Mouse (Mus musculus) G1E (cell line): ENCODE measurements around the gene Ppp2r1b. TPM values are rescaled to one million over a fixed set of nuclear protein-coding genes. Genes with fewer than 3 reads are reported as not detected.

Experiments used
- ATAC-seq: 2 replicates; pipeline ENCODE4 v1.8.0; 2016; ENCODE audit warnings: mild to moderate bottlenecking; ENCODE audit not compliant: insufficient number of reproducible peaks, poor library complexity, low FRiP score, severe bottlenecking; ENCODE audit errors: extremely low read depth
- DNase-seq: peaks from one replicate; pipeline ENCODE4 v3.0.0; 2012; ENCODE audit warnings: low spot score
- H3K27me3 ChIP-seq: 2 replicates; pipeline ENCODE4 v1.6.1; 2012; ENCODE audit warnings: mild to moderate bottlenecking, low read length, inconsistent platforms; ENCODE audit not compliant: insufficient read depth
- H3K36me3 ChIP-seq: replicated peaks from 2 replicates; pipeline ENCODE3; 2012; ENCODE audit warnings: mild to moderate bottlenecking, inconsistent platforms
- H3K4me1 ChIP-seq: 2 replicates; pipeline ENCODE4 v1.6.1; 2012; ENCODE audit warnings: low read depth, low read length, inconsistent platforms, mixed read lengths; ENCODE audit not compliant: insufficient read depth
- H3K4me3 ChIP-seq: 2 replicates; pipeline ENCODE4 v1.5.1; 2012; ENCODE audit warnings: low read depth, mild to moderate bottlenecking, inconsistent platforms, low read length, moderate library complexity, mixed read lengths
- H3K9me3 ChIP-seq: replicated peaks from 2 replicates; pipeline ENCODE4 v1.6.1; 2012; ENCODE audit warnings: inconsistent platforms
- CTCF ChIP-seq: IDR thresholded peaks from 2 replicates; pipeline ENCODE4 v1.5.1; 2012; ENCODE audit warnings: low read depth, low read length, inconsistent platforms, mixed read lengths
- GATA1 ChIP-seq: IDR thresholded peaks from 2 replicates; pipeline ENCODE4 v1.6.1; 2012; ENCODE audit warnings: borderline replicate concordance, low read length, inconsistent platforms, mixed read lengths
- GATA2 ChIP-seq: IDR thresholded peaks from 2 replicates; pipeline ENCODE4 v1.6.1; 2012; ENCODE audit warnings: low read depth, low read length, inconsistent platforms, borderline replicate concordance
- POLR2AphosphoS5 ChIP-seq: IDR thresholded peaks from 2 replicates; pipeline ENCODE4 v1.6.1; 2012; ENCODE audit warnings: low read depth, low read length, inconsistent platforms; ENCODE audit not compliant: insufficient replicate concordance
- TAL1 ChIP-seq: conservative IDR thresholded peaks from 2 replicates; pipeline ENCODE4 v1.6.1; 2012; ENCODE audit warnings: low read depth, low read length, inconsistent platforms, mixed read lengths
- polyA plus RNA-seq: library from polyadenylated mRNA; stranded (reverse); fragments of >175 nt; gene quantifications from 2 replicates; pipeline ENCODE4 v1.2.3, GENCODE M21; 2012
- total RNA-seq, 2 experiments: library from RNA; stranded (forward) in 1 of 2; stranded (reverse) in 1 of 2; fragments of 200-1000 nt in 1 of 2; fragments of >200 nt in 1 of 2; fragmentation: Nextera tagmentation in 1 of 2; gene quantifications; 2 replicates each; pipeline ENCODE4 v1.2.3; 2014 to 2017

Gene Ppp2r1b
- total and polyA plus RNA-seq, 3 experiments = 21.3 to 93.0 (median 68.7) TPM

DNA sequence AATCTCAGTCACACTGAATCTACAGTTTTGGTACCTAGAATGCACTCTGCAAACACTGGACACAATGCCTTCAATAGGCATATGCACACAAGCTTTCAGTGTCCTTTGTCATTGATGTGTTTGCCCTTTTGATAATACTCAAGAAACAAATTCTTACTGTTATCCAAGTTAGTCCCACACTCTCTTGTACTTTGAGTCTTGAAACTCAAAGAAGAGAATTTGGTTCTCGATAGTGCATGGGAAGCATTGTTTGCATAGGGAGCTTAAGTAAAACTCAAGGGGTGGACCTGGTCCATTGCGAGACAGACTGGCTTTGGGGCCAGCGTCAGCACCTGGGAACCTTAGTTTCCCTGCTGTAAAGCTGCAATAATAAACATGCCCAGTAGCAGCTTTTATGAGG is 73.0 kb downstream of the Ppp2r1b start:
- no peaks in the 10 kb centered on the region for H3K27me3 ChIP-seq
- peaks cover 9% of the 10 kb centered on the region for H3K4me1 ChIP-seq
- H3K36me3 ChIP-seq = peaks cover 68% of the 10 kb centered on the region
- H3K9me3 ChIP-seq = no peaks in the 10 kb centered on the region
- TF ChIP-seq POLR2AphosphoS5 = no peak
- no peak for TF ChIP-seq GATA2
- no peak for TF ChIP-seq TAL1
- TF ChIP-seq CTCF = no peak
- no peak for TF ChIP-seq GATA1
- ATAC-seq = no peak
- no peak overlapping the region for H3K4me3 ChIP-seq
- no peak for DNase-seq

DNA sequence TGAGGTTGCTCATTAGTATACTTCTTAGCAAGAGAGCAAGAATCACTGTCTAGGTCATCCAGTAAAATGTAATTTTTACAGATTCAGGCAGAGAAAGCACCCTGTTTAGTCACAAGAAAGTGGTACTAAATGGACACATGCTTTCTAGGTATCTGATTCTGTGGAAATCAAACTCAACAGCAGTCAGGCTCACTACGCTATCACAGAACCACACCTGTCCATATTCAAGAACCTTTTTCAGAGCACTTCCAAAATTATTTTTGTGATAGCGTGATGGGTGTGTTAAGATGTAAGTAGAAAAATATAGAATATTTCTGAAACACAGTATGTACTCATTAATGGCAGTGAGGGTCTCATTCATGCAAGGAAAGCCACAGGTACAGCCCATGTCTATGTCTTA is 74.5 kb downstream of the Ppp2r1b start:
- Histone ChIP-seq H3K9me3 (no peaks in the 10 kb centered on the region), H3K4me1 (peaks cover 23% of the 10 kb centered on the region), H3K27me3 (no peaks in the 10 kb centered on the region), H3K36me3 (peaks cover 53% of the 10 kb centered on the region), H3K4me3 (no peak overlapping the region)
- ATAC-seq (no peak), DNase-seq (no peak)
- TF ChIP-seq TAL1 (no peak), CTCF (no peak), GATA2 (no peak), GATA1 (no peak), POLR2AphosphoS5 (no peak)

DNA sequence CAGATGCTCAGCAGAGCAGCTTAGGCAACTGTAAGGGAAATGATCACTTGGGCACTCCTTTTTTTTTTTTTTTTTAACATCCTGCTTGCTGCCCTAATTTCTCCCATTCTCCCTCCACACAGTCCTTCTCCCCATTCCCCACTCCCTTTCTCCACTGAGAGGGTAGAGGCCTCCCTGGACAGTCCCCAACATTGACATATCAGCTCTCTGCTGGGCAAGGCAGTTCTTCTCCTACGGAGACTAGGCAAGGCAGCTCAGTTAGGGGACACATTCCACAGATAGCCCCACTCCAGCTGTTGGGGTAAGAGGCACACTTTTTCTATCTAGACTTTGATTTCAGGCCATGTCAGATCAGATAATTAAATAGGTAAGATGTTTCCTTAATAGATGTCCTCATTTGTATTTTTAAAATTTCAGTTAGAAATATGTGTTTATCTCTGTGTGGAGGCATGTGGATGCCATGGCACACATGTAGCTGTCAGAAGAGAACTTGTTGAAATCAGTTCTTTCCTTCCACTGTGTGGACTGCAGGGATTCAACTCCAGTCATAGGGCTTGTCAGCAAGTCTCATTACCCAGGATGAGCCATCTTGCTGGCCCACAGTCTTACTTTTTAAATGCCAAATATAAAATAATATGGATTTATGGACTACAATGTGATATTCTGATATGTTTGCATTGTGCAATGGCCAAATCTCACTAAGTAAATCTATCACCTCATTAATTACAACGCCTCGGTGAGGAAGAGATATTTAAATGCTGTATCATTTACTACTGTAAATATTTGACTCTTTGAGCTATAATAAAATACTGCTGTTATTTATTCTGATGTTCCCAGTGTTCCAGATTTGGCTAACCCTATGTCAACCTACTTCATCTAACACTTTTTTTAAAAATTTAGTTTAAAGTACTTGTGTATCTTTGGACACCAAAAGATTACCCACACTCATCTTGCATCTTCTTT is 76.1 kb downstream of the Ppp2r1b start:
- DNase-seq (no peak), ATAC-seq (no peak)
- Histone ChIP-seq H3K36me3 (peaks cover 43% of the 10 kb centered on the region), H3K9me3 (no peaks in the 10 kb centered on the region), H3K4me3 (no peak overlapping the region), H3K4me1 (peaks cover 30% of the 10 kb centered on the region), H3K27me3 (no peaks in the 10 kb centered on the region)
- TF ChIP-seq POLR2AphosphoS5 (no peak), TAL1 (no peak), GATA1 (no peak), CTCF (no peak), GATA2 (no peak)

DNA sequence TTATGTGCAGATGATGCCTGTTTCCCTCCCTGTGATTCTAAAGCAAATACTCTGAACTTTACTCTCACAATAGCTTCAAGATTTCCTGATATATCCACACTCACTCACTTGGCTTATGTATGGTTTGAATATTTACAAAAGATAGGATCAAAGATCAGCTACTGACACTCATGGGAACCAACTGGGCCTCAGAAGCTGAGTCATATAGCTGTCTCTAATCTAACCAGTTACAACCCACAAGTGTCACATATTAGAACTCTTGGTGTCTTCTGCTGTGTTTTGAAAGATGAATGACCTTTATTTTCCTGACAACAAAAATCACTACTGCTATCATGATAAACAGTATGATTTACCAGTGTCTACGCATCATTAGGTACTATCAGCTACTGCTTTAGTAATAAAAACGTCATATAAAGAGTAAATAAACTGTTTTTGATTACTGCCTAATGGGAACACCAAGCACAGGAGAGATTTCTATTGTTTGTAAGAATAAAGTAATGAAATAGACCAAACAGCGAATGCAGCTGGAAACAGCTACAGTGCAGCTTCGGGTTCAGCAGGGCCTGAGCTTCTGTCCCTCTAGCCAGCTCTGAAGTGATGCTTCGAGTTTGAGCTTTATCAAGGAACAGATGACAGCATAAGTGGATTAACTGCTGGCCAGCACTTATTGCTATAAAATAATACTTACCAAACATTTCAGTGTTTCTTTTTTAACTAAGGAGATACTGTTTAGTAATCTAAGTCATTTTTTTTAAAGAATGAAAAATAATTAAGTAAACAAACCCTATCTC is 77.5 kb downstream of the Ppp2r1b start:
- H3K36me3 ChIP-seq = peaks cover 36% of the 10 kb centered on the region
- no peak for TF ChIP-seq POLR2AphosphoS5
- TF ChIP-seq GATA2 = no peak
- TF ChIP-seq GATA1 = no peak
- no peak for TF ChIP-seq TAL1
- no peak for TF ChIP-seq CTCF
- DNase-seq (no peak), ATAC-seq (peak; percentile 61)
- H3K27me3 ChIP-seq = no peaks in the 10 kb centered on the region
- no peaks in the 10 kb centered on the region for H3K9me3 ChIP-seq
- no peak overlapping the region for H3K4me3 ChIP-seq
- H3K4me1 ChIP-seq = peaks cover 35% of the 10 kb centered on the region

DNA sequence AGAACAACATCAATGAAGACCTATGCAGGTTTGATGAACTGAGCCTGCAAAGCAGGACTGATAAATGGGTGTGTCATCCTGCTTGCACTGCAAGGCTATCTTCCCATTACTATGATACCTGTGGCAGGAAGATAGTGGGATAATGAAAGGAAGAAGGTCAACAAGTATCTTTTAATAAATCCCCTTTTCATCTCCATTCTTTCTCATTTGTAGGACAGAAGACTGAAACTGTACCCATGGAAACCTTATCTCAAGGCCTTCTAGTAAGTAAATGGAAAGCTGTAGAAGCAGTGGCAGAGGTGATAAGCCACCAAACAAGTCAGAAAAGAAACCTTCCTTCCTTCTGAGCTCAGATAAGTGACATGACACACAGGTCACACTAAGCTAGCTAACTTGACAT is 79.4 kb downstream of the Ppp2r1b start:
- no peak for DNase-seq
- Histone ChIP-seq H3K9me3 (no peaks in the 10 kb centered on the region), H3K4me3 (peak overlapping the region; percentile 16; the same call in 1 of the 2 replicates), H3K36me3 (peaks cover 34% of the 10 kb centered on the region), H3K4me1 (peaks cover 38% of the 10 kb centered on the region), H3K27me3 (no peaks in the 10 kb centered on the region)
- TF ChIP-seq TAL1 = peak; percentile 58
- TF ChIP-seq CTCF = no peak
- TF ChIP-seq GATA1 = no peak
- TF ChIP-seq GATA2 = no peak
- no peak for TF ChIP-seq POLR2AphosphoS5
- ATAC-seq = peak; percentile 64

DNA sequence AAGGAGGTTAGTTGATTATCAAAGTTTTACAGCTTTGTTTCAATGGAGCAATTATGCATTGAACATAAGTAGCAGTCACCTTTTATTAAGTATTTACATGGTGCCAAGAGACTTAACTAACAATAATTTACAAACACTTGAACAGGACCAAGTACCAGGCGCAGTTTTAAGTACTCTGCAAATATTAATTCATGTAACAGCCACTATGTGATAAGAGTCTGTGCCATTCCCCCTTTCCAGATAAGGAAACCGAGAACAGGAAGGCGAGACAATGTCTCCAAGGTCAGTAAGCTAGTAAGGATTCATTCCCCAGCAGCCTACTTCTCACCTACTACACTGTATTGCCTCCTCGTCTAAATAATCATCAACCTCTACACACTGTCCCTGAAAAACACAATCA is 80.7 kb downstream of the Ppp2r1b start:
- ATAC-seq (no peak), DNase-seq (no peak)
- peaks cover 40% of the 10 kb centered on the region for H3K36me3 ChIP-seq
- no peaks in the 10 kb centered on the region for H3K27me3 ChIP-seq
- peaks cover 38% of the 10 kb centered on the region for H3K4me1 ChIP-seq
- no peak for TF ChIP-seq TAL1
- TF ChIP-seq GATA1 = no peak
- no peak for TF ChIP-seq CTCF
- TF ChIP-seq POLR2AphosphoS5 = no peak
- no peak for TF ChIP-seq GATA2
- H3K9me3 ChIP-seq = no peaks in the 10 kb centered on the region
- no peak overlapping the region; the same call in 1 of the 2 replicates for H3K4me3 ChIP-seq
